Mouse (Mus musculus): ENCODE measurements at regions not wholly inside any gene's neighbourhood (a gene's known extent, or its start where the extent isn't known, plus 50 kb on each side); places are given as distances from the start of the nearest gene placed in this dataset.

GRCm38 (mm10) chr5:141160956-141161355 is 80.3 kb upstream of the Sdk1 start:
- no peak for TF ChIP-seq POLR2A (IDR thresholded peaks at IDR 0.05; ENCODE audit: extremely low read depth, insufficient read depth, low read length)
- TF ChIP-seq CTCF (IDR thresholded peaks at IDR 0.05; ENCODE audit: low read depth, low read length) = no peak
